Mouse (Mus musculus) heart, postnatal 0 days (tissue): ENCODE results near the gene H2-D1. TPM values are rescaled to one million over a fixed set of nuclear protein-coding genes. Genes with fewer than 3 reads are reported as not detected.

Experiments used
- ATAC-seq: fragments of 200-750 bp; cut with Nextera tagmentation; 2 replicates; pipeline ENCODE4 v1.8.0; 2017; ENCODE audit warnings: low read depth, moderate number of reproducible peaks, moderate library complexity; ENCODE audit not compliant: insufficient read depth
- DNase-seq: peaks from one replicate; pipeline ENCODE4 v3.0.0-alpha.2; 2016; ENCODE audit warnings: low spot score
- H3K27ac ChIP-seq: fragments of 300-500 bp; sonication (generic); 2 replicates; pipeline ENCODE4 v1.5.1; 2014; ENCODE audit warnings: low read depth, mild to moderate bottlenecking
- H3K27me3 ChIP-seq: fragments of 300-500 bp; sonication (generic); 2 replicates; pipeline ENCODE4 v1.6.1; 2014; ENCODE audit warnings: low read length, mixed read lengths; ENCODE audit not compliant: control insufficient read depth, insufficient read depth
- H3K36me3 ChIP-seq: fragments of 300-500 bp; sonication (generic); replicated peaks from 2 replicates; pipeline ENCODE4 v1.6.1; 2014; ENCODE audit warnings: low read length, mixed read lengths; ENCODE audit not compliant: control insufficient read depth, insufficient read depth
- H3K4me1 ChIP-seq: fragments of 300-500 bp; sonication (generic); 2 replicates; pipeline ENCODE4 v1.6.1; 2014; ENCODE audit warnings: antibody characterized with exemption; ENCODE audit not compliant: control insufficient read depth, insufficient read depth
- H3K4me2 ChIP-seq: fragments of 300-500 bp; sonication (generic); 2 replicates; pipeline ENCODE4 v1.6.1; 2014; ENCODE audit warnings: low read depth, mild to moderate bottlenecking, low read length, moderate library complexity
- H3K4me3 ChIP-seq: fragments of 300-500 bp; sonication (generic); 2 replicates; pipeline ENCODE4 v1.5.1; 2014; ENCODE audit warnings: low read depth, low read length
- H3K9ac ChIP-seq: fragments of 300-500 bp; sonication (generic); replicated peaks from 2 replicates; pipeline ENCODE4 v1.6.1; 2014; ENCODE audit warnings: low read depth, low read length, mixed read lengths
- H3K9me3 ChIP-seq: fragments of 300-500 bp; sonication (generic); replicated peaks from 2 replicates; pipeline ENCODE4 v1.6.1; 2016; ENCODE audit warnings: low read length; ENCODE audit not compliant: control insufficient read depth
- CTCF ChIP-seq: IDR thresholded peaks from 2 replicates; pipeline ENCODE4 v1.5.1; 2016; ENCODE audit warnings: antibody characterized with exemption, control low read depth, low read depth
- EP300 ChIP-seq: IDR thresholded peaks from 2 replicates; pipeline ENCODE4 v1.6.1; 2016; ENCODE audit warnings: antibody characterized with exemption, low read depth
- WGBS: fragments of 180-500 bp; shearing (Covaris S2); extraction: QIAGEN DNeasy Blood & Tissue Kit; methylation state at CpG from one replicate; pipeline ENCODE4 v1.1.7; 2014; 5-methylcytosine and 5-hydroxymethylcytosine counted together
- polyA plus RNA-seq: library from polyadenylated mRNA; unstranded; fragments of >200 nt; fragmentation: Nextera tagmentation; extraction: Ambion mirVana; gene quantifications from 2 replicates; pipeline ENCODE4 v1.2.1, GENCODE M21; 2015
- total RNA-seq: library from RNA; depleted of rRNA; stranded (reverse); fragments of >200 nt; gene quantifications from 2 replicates; pipeline ENCODE4 v1.2.3, GENCODE M21; 2014; ENCODE audit warnings: low replicate concordance

The H2-D1 gene
- total and polyA plus RNA-seq, 2 experiments from 2014 or later = 104 to 113 TPM

DNA sequence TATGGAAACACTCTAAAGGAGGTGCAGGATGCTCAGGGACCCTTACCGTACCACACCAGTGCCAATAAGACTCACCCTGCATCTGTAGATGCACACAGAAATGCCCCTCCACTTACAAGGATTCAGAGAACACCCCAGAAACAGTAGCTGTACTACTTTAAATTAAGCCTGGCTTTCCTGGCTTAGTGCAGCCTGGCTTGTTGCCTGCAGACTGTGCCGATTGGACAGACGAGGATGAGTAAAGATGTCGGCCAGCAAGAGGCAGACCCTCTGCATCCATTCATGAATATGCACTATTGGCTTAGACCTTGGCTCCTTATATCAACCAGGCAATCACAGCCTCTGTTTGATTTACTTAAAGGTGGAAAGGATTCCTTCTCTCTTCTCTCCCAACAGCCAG is 2.9 kb upstream of the H2-D1 start:
- no peak overlapping the region for H3K4me2 ChIP-seq
- no peaks in the 10 kb centered on the region for H3K9me3 ChIP-seq
- H3K9ac ChIP-seq = no peak overlapping the region
- TF ChIP-seq CTCF (no peak), EP300 (no peak)
- peaks cover 21% of the 10 kb centered on the region; the same call in 1 of the 2 replicates for H3K27me3 ChIP-seq
- DNase-seq (no peak), ATAC-seq (no peak)
- WGBS = 65% methylated on average over 4 of the region's 4 CpGs
- H3K36me3 ChIP-seq = no peaks in the 10 kb centered on the region
- H3K4me1 ChIP-seq = peaks cover 12% of the 10 kb centered on the region; the same call in 1 of the 2 replicates
- H3K4me3 ChIP-seq = no peak overlapping the region
- peak overlapping the region; percentile 11; the same call in 1 of the 2 replicates for H3K27ac ChIP-seq

DNA sequence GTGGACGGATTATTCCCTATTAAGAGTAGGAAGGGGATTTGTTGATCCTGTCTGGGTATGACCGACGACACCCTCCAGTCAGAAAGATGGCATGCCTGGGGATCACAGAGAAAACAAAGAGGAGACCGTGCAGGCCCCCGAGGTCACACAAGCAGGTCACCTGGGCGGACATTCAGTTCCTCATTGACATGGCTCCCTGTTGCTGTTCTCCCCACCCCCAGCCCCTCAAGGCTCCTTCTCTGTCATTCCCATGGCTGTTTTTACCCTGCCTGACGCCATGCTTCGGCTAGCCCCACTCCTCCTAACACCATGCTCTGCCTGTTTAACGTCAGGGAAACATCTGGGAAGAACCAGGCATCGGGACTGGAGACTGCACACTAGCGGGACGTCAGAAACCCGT is 879 bp upstream of the H2-D1 start:
- Histone ChIP-seq H3K4me3 (no peak overlapping the region), H3K9me3 (no peaks in the 10 kb centered on the region), H3K9ac (no peak overlapping the region), H3K27me3 (peaks cover 21% of the 10 kb centered on the region; the same call in 1 of the 2 replicates), H3K36me3 (no peaks in the 10 kb centered on the region), H3K27ac (no peak overlapping the region), H3K4me1 (peaks cover 12% of the 10 kb centered on the region; the same call in 1 of the 2 replicates), H3K4me2 (no peak overlapping the region)
- no peak for TF ChIP-seq CTCF
- no peak for TF ChIP-seq EP300
- DNase-seq = no peak
- no peak for ATAC-seq
- 67% methylated on average over 13 of the region's 13 CpGs for WGBS

DNA sequence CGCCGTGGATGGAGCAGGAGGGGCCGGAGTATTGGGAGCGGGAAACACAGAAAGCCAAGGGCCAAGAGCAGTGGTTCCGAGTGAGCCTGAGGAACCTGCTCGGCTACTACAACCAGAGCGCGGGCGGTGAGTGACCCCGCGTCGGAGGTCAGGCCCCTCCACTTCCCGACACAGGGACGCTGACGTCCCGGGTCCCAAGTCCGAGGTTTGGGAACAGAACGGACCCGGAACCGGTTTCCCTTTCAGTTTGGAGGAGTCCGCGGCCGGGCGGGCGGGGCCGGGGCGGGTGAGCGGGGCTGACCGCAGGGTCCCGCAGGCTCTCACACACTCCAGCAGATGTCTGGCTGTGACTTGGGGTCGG is 973 bp downstream of the H2-D1 start:
- DNase-seq = no peak
- peak; percentile 10 for ATAC-seq
- Histone ChIP-seq H3K9me3 (no peaks in the 10 kb centered on the region), H3K27ac (no peak overlapping the region), H3K36me3 (no peaks in the 10 kb centered on the region), H3K4me2 (peak overlapping the region; percentile 99), H3K9ac (peak overlapping the region; percentile 70), H3K4me1 (peaks cover 4% of the 10 kb centered on the region; the same call in 1 of the 2 replicates), H3K27me3 (peaks cover 23% of the 10 kb centered on the region), H3K4me3 (peak overlapping the region; percentile 85)
- 2% methylated on average over 31 of the region's 31 CpGs for WGBS
- TF ChIP-seq CTCF (no peak), EP300 (no peak)

DNA sequence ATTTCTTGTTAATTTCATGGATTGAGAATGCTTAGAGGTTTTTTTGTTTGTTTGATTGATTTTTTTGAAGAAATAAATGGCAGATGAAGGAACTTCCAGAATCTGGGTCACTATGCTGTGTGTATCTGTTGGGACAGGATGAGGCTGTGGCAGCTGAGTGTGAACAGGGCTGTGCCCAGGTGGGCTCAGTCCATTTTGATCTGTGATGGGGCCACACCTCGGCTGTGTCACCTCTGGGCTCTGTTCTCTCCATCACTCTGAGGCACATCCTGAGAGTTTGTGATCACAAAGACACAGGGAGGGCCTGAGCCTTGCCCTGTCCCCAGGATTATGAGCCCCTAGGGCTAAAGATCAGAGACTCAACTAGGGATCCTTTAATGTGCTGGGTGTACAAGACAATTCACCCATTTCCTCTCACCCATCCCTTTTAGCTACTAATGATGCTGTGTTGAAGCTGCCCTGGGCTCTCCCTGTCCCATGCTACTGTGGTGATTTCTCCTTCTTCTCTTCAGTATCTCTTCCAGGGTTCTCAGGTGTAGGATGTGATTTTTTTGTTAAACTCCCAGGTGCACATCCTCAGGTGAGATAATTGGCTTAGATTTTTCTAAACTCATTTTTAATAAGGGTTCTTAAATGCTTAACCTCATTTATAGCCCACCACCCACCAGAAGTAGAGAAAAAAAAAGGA is 5.0 kb downstream of the H2-D1 start:
- no peaks in the 10 kb centered on the region for H3K9me3 ChIP-seq
- TF ChIP-seq EP300 (no peak), CTCF (no peak)
- ATAC-seq = no peak
- H3K36me3 ChIP-seq = no peaks in the 10 kb centered on the region
- H3K4me3 ChIP-seq = no peak overlapping the region
- H3K4me2 ChIP-seq = no peak overlapping the region
- peaks cover 2% of the 10 kb centered on the region; the same call in 1 of the 2 replicates for H3K4me1 ChIP-seq
- no peak for DNase-seq
- 53% methylated on average over 1 of the region's 1 CpGs for WGBS
- H3K9ac ChIP-seq = no peak overlapping the region
- peaks cover 7% of the 10 kb centered on the region; the same call in 1 of the 2 replicates for H3K27me3 ChIP-seq
- no peak overlapping the region for H3K27ac ChIP-seq

DNA sequence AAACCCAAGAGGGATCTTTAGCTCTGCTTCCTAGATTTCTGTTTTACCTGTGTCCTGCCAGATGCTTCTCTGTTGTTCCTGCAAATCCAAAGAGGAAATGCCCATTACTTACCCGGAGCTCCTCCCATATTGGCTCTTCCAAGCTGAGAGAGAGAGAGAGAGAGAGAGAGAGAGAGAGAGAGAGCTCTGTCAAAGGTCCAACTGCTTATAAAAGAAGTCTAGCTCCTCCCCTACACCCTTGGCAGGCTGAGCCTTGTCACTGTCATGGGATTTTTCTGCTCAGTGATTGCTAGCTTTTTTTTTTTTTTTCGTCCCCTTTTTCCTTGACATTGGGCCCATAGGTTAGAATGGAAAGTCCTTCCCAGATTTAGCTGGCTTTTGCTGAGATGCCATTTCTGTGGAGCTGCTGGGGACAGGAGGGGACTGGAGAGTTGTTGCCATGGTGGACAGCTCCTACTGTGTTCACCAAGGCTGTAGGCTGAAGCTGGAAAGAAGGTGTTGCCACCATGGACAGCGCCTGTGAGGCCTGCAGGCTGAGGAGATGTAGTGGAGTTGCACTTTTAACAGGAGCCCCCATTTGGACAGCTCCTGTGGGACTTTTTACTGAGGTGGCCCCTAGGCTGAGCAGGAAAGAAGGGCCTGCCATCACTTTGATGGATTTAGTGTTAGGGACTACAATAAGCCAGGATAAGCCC is 7.3 kb downstream of the H2-D1 start:
- DNase-seq (peak; percentile 72), ATAC-seq (peak; percentile 83)

More for the DNA sequence above, 7.3 kb downstream of the H2-D1 start:
- Histone ChIP-seq H3K4me2 (no peak overlapping the region), H3K4me1 (no peaks in the 10 kb centered on the region), H3K9ac (no peak overlapping the region), H3K36me3 (no peaks in the 10 kb centered on the region), H3K9me3 (no peaks in the 10 kb centered on the region), H3K27me3 (peaks cover 3% of the 10 kb centered on the region; the same call in 1 of the 2 replicates), H3K4me3 (no peak overlapping the region), H3K27ac (no peak overlapping the region)
- TF ChIP-seq EP300 (no peak), CTCF (no peak)
- 23% methylated on average over 3 of the region's 3 CpGs for WGBS
